Mouse (Mus musculus) bone marrow, adult 2 months (tissue): ENCODE results near the gene Phospho1.

Experiments used
- CTCF ChIP-seq: fragments of 200-500 bp; IDR thresholded peaks from 2 replicates; pipeline ENCODE4 v1.5.1; 2011; ENCODE audit warnings: low read length, control low read depth; ENCODE audit not compliant: control insufficient read depth, insufficient read depth
- POLR2A ChIP-seq: fragments of 200-500 bp; IDR thresholded peaks from 2 replicates; pipeline ENCODE4 v1.6.1; 2011; ENCODE audit warnings: low read depth, mild to moderate bottlenecking, control low read depth, low read length, borderline replicate concordance; ENCODE audit not compliant: control insufficient read depth

GRCm38 (mm10) chr11:95828181-95828964 is 4.1 kb downstream of the Phospho1 start:
- TF ChIP-seq CTCF (no peak), POLR2A (no peak)
